Mouse (Mus musculus): ENCODE data around the gene Rarg.

GRCm38 (mm10) chr15:102258581-102259253 lies 1.4 kb upstream of the Rarg start:
- no peak for TF ChIP-seq CTCF (IDR thresholded peaks at IDR 0.05; ENCODE audit: borderline replicate concordance, insufficient read depth, low read length)
- no peak; the same call in 1 of the 2 replicates for TF ChIP-seq POLR2A (IDR thresholded peaks at IDR 0.05; ENCODE audit: low read depth, low read length)

All from embryonic fibroblast, embryonic 13.5 days (primary cell).